Mouse (Mus musculus) ES-E14 (cell line): ENCODE measurements around the gene Nrd1.

Source experiments
- HCFC1 ChIP-seq: IDR thresholded peaks from 2 replicates; pipeline ENCODE4 v1.6.1; 2012; ENCODE audit warnings: low read length, inconsistent platforms, borderline replicate concordance; ENCODE audit not compliant: insufficient read depth
- MAFK ChIP-seq: IDR thresholded peaks from 2 replicates; pipeline ENCODE4 v1.6.1; 2014; ENCODE audit warnings: mild to moderate bottlenecking, low read depth, low read length, inconsistent platforms; ENCODE audit not compliant: insufficient read depth
- ZC3H11A ChIP-seq: IDR thresholded peaks from 2 replicates; pipeline ENCODE4 v1.6.1; 2012; ENCODE audit warnings: low read depth, mild to moderate bottlenecking, inconsistent platforms, low read length, borderline replicate concordance
- ZNF384 ChIP-seq: IDR thresholded peaks from 2 replicates; pipeline ENCODE4 v1.6.1; 2012; ENCODE audit warnings: low read depth, low read length, inconsistent platforms

DNA sequence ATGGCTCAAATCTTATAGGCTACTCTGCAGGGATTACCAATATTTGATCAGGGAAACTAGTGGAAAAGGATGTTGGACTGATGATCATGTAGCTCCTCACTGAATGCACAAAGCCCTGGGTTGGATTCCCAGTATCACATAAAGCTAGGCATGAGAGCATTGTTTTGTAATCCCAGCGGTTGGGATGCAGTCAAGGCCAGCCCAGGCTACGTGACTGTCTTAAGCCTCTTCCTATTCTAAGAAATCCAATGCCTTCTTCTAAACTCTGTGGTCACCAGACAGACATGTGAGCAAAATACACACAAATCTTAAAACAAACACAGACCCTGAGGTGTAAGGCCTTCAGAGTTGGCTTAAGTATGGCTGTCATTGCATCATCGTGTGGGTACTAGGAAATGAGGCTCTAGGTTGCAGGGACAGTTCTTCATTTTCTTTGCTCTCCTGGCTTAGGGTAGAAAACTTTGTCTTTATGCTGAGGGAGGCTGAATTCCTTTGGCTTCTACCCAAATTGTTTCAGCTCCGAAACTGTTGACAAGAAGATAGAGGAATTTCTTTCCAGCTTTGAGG, 58.9 kb downstream of the Nrd1 start:
- TF ChIP-seq ZNF384 = no peak
- TF ChIP-seq ZC3H11A = no peak
- no peak for TF ChIP-seq HCFC1
- no peak for TF ChIP-seq MAFK
